Mouse (Mus musculus): Measurements from ENCODE around the gene R3hdm4. TPM values are rescaled to one million over a fixed set of nuclear protein-coding genes. Genes with fewer than 3 reads are reported as not detected.
A peak's percentile ranks its signal among the peaks of the same experiment; 100 is the strongest.

The R3hdm4 gene
- total and polyA plus RNA-seq, 3 experiments = 29.1 to 105 TPM; not detected in 1

GRCm38 (mm10) chr10:79914948-79915596 is 5.9 kb downstream of the R3hdm4 start:
- peaks cover 15 to 23% of the 10 kb centered on the region in 2 experiments for H3K4me1 ChIP-seq (ENCODE audit: control insufficient read depth in 1 of 2, insufficient read depth in 2 of 2, low read length in 2 of 2)
- peak; percentile 33 for DNase-seq (ENCODE audit: low read depth, low spot score)
- peak overlapping the region; percentile 24 for H3K9ac ChIP-seq (ENCODE audit: control insufficient read depth, low read depth, low read length, poor library complexity, severe bottlenecking)
- TF ChIP-seq ETS1 (IDR thresholded peaks at IDR 0.05; ENCODE audit: low read depth, low read length) = 0 out of 2 replicates have a peak, but pooled peaks have one; percentile 2
- no peak for TF ChIP-seq NRF1 (IDR thresholded peaks at IDR 0.05; ENCODE audit: insufficient read depth, low read depth, low read length, poor library complexity, severe bottlenecking)
- peak; percentile 12; the same call in 1 of the 2 replicates for TF ChIP-seq MXI1 (IDR thresholded peaks at IDR 0.05; ENCODE audit: low read depth, low read length)
- TF ChIP-seq EP300 (IDR thresholded peaks at IDR 0.05; ENCODE audit: low read depth in 1 of 2, low read length in 2 of 2) = peak in 1 of 2 experiments; percentile 25; a peak in 1 of 4 replicates
- peaks cover 0 to 7% of the 10 kb centered on the region in 2 experiments; a peak in 2 of 4 replicates for H3K36me3 ChIP-seq (ENCODE audit: control insufficient read depth in 1 of 2, insufficient read depth in 2 of 2, low read length in 2 of 2)
- H3K79me2 ChIP-seq (ENCODE audit: control insufficient read depth, insufficient read depth, low read length, poor library complexity) = peaks cover 21% of the 10 kb centered on the region
- H3K27me3 ChIP-seq (ENCODE audit: control insufficient read depth in 1 of 2, insufficient read depth in 2 of 2, low read length in 2 of 2) = no peaks in the 10 kb centered on the region
- peak overlapping the region; percentile 69 for H3K27ac ChIP-seq (ENCODE audit: control insufficient read depth, low read depth, low read length)
- no peaks in the 10 kb centered on the region for H3K9me3 ChIP-seq (replicated peaks; ENCODE audit: insufficient read depth, low read length)
- H3K4me3 ChIP-seq (ENCODE audit: control insufficient read depth in 1 of 2, insufficient read depth in 1 of 2, low read depth in 2 of 2, low read length in 2 of 2) = peak overlapping the region; percentile 14 to 39

GRCm38 (mm10) chr10:79914131-79914947 is 6.7 kb downstream of the R3hdm4 start:
- peaks cover 0 to 7% of the 10 kb centered on the region in 2 experiments; a peak in 2 of 4 replicates for H3K36me3 ChIP-seq (ENCODE audit: control insufficient read depth in 1 of 2, insufficient read depth in 2 of 2, low read length in 2 of 2)
- peaks cover 21% of the 10 kb centered on the region for H3K79me2 ChIP-seq (ENCODE audit: control insufficient read depth, insufficient read depth, low read length, poor library complexity)
- H3K27ac ChIP-seq (ENCODE audit: control insufficient read depth, low read depth, low read length) = peak overlapping the region; percentile 69
- no peaks in the 10 kb centered on the region for H3K27me3 ChIP-seq (ENCODE audit: control insufficient read depth in 1 of 2, insufficient read depth in 2 of 2, low read length in 2 of 2)
- H3K9ac ChIP-seq (ENCODE audit: control insufficient read depth, low read depth, low read length, poor library complexity, severe bottlenecking) = peak overlapping the region; percentile 9
- H3K4me3 ChIP-seq (ENCODE audit: control insufficient read depth in 1 of 2, insufficient read depth in 1 of 2, low read depth in 2 of 2, low read length in 2 of 2) = peak overlapping the region; percentile 7 to 39; a peak in 3 of 4 replicates
- peak; percentile 76 for DNase-seq (ENCODE audit: low read depth, low spot score)
- H3K4me1 ChIP-seq (ENCODE audit: control insufficient read depth in 1 of 2, insufficient read depth in 2 of 2, low read length in 2 of 2) = peaks cover 15 to 26% of the 10 kb centered on the region in 2 experiments
- TF ChIP-seq TAL1 (IDR thresholded peaks at IDR 0.05; ENCODE audit: low read length) = peak; percentile 99
- no peak for TF ChIP-seq ZNF384 (IDR thresholded peaks at IDR 0.05; ENCODE audit: low read depth, low read length)
- no peak for TF ChIP-seq NRF1 (IDR thresholded peaks at IDR 0.05; ENCODE audit: insufficient read depth, low read depth, low read length, poor library complexity, severe bottlenecking)
- TF ChIP-seq MXI1 (IDR thresholded peaks at IDR 0.05; ENCODE audit: low read depth, low read length) = peak; percentile 47; the same call in 1 of the 2 replicates
- no peak for TF ChIP-seq CHD1 (IDR thresholded peaks at IDR 0.05; ENCODE audit: low read depth, low read length)
- peak; percentile 60 to 79 for TF ChIP-seq EP300 (IDR thresholded peaks at IDR 0.05; ENCODE audit: low read depth in 1 of 2, low read length in 2 of 2)
- peak; percentile 88 for TF ChIP-seq TCF12 (IDR thresholded peaks at IDR 0.05; ENCODE audit: low read depth, low read length)
- TF ChIP-seq MAZ (IDR thresholded peaks at IDR 0.05; ENCODE audit: low read depth, low read length) = peak; percentile 21; the same call in 1 of the 2 replicates
- TF ChIP-seq ETS1 (IDR thresholded peaks at IDR 0.05; ENCODE audit: low read depth, low read length) = peak; percentile 2; the same call in 1 of the 2 replicates
- no peak for TF ChIP-seq RCOR1 (IDR thresholded peaks at IDR 0.05; ENCODE audit: low read depth, low read length)
- peak; percentile 70 for TF ChIP-seq GATA1 (IDR thresholded peaks at IDR 0.05; ENCODE audit: low read depth, low read length)
- TF ChIP-seq ZMIZ1 (IDR thresholded peaks at IDR 0.05; ENCODE audit: low read depth, low read length) = no peak
- TF ChIP-seq MYB (IDR thresholded peaks at IDR 0.05; ENCODE audit: low read depth, low read length) = no peak
- TF ChIP-seq POLR2A (IDR thresholded peaks at IDR 0.05; ENCODE audit: control insufficient read depth in 1 of 2, insufficient read depth in 1 of 2, low read depth in 1 of 2, low read length in 2 of 2, poor library complexity in 1 of 2) = no peak
- TF ChIP-seq KAT2A (conservative IDR thresholded peaks at IDR 0.05; ENCODE audit: low read depth, low read length) = no peak
- TF ChIP-seq SIN3A (IDR thresholded peaks at IDR 0.05; ENCODE audit: low read length) = 0 out of 2 replicates have a peak, but pooled peaks have one; percentile 51
- no peaks in the 10 kb centered on the region for H3K9me3 ChIP-seq (replicated peaks; ENCODE audit: insufficient read depth, low read length)

Data from MEL (cell line).